Mouse (Mus musculus) CH12F3 (cell line): Measurements from ENCODE around the gene Fam71e1.

Source experiments
- in situ Hi-C: fragments of 300-500 bp; cut with MboI; formaldehyde crosslinking; loops from 2 replicates; pipeline ENCODE4 v1.14.3; 2020; ENCODE audit warnings: low sequenced_read_pairs

Fam71e1 gene

DNA sequence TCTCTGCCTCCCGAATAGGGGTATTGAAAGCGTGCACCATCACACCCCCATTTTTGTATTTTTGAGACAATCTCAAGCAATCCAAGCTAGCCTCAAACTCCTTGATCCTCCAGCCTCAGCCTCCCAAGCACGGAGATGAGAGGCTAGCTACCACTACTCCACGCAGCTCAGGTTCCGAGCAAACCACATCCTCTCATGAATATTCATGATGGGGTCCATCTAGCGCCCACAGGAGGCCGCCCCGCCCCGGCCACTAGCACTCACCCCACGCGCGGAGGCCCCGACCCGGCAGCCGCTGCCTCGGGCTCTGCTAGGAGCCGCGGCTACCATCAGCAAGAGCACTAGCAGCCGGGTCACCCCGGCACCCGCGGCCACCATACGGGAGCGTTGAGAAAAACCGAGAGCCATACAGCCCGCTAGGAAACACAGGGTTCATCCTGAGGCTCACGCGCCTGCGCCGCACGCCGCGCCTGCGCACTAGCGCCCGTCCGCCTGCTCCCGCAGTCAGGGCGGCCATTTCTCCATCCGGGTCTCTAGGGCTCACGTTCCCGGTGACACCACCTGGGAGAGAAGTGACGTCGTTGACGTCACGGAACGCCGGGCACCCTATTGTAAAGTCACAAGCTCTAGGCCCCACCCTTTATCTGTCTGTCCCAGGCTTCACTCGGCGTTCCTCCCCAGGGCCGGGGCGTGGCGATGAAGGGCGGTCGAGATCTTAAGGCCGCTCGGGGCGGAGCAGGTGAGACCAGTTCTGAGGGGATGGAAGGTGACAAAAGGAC is at the start of gene Fam71e1, which contains the start of gene Emc10:
Gene Fam71e1, plus strand, starts transcription at position 590 of the 779 bp plus-strand sequence.
Gene Emc10, minus strand, starts transcription at position 538 of the 779 bp plus-strand sequence.
- in situ Hi-C loops: no loop called here

DNA sequence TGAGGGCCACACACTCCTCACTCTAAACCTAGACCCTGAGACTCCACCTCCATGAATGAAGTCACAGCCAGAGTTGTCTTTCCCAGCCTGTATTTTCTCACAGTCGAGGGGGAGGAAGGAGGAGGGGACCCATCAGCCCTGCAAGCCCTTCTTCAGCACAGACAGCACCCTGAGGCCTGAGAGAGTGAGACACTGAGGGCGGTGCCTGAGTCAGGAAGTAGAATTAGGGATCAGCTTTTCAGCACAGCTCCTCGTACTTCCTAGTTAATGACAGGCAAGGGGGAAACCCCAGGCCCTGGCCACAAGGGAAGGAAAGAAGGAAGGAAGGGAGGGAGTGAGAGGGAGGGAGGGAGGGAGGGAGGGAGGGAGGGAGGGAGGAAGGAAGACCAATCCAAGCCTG is 43.1 kb upstream of the Fam71e1 start:
- in situ Hi-C loops: loop anchor here (25.0 kb wide), 1 partner anchor 191 kb away; the partner anchor contains the start of genes Acp4 and Gm15517

DNA sequence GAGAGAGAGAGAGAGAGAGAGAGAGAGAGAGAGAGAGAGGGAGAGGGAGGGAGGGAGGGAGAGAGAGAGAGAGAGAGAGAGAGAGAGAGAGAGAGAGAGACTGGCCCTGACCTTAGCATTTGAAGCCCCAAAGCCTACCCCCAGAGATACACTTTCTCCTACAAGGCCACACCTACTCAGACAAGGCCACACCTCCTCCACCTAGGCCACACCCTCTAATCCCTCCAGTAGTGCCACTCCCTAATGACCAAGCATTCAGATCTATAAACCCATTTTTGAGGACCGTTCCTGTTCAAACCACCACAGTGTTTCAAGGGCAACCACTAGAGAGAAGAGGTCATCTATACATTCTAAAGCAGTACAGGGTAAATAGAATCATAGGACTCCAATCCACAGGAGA is 40.1 kb upstream of the Fam71e1 start:
- in situ Hi-C loops: loop anchor here (25.0 kb wide), 1 partner anchor 194 kb away; the partner anchor contains the start of genes Acp4 and Gm15517

DNA sequence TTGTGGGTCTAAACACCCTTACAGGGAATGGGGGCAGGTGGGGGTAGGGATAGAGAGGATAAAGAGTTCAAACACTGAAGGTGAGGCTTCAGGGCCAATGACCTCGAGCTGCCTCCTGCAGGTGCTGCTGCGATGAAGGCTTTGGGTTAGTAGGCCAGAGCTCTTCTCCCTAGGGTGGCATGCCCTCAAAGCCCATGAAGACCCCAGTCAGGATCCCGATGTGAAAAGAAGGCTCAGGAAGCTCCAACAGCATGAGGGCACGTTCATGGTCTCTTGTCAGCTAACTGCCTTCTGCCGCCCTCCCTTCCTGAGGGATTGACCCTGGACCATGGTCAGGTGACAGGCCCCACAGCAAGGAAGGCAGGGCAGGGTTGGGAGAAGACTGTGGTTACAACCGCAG is 36.3 kb upstream of the Fam71e1 start:
- in situ Hi-C loops: loop anchor here (25.0 kb wide), 1 partner anchor 198 kb away; the partner anchor contains the start of genes Acp4 and Gm15517

DNA sequence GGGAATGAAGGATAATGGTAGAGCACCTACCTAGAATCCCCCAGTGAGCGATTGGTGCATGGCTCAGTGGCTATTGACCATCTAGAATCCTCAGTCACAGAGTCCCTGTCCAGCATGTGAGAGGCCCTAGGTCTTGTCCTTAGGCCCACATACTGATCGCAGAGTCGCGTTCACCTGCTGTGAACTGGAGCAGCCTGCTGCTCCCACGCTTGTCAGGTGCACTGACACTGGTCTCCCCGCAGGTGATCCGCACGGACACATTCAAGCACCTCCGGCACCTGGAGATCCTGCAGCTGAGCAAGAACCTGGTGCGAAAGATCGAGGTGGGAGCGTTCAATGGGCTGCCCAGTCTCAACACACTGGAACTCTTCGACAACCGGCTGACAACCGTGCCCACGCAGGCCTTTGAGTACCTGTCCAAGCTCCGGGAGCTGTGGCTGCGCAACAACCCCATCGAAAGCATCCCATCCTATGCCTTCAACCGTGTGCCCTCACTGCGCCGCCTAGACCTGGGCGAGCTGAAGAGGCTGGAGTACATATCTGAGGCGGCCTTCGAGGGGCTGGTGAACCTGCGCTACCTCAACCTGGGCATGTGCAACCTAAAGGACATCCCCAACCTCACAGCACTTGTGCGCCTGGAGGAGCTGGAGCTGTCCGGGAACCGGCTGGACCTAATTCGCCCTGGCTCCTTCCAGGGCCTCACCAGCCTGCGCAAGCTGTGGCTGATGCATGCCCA is 35.4 kb upstream of the Fam71e1 start:
- in situ Hi-C loops: loop anchor here (25.0 kb wide), 1 partner anchor 199 kb away; the partner anchor contains the start of genes Acp4 and Gm15517

DNA sequence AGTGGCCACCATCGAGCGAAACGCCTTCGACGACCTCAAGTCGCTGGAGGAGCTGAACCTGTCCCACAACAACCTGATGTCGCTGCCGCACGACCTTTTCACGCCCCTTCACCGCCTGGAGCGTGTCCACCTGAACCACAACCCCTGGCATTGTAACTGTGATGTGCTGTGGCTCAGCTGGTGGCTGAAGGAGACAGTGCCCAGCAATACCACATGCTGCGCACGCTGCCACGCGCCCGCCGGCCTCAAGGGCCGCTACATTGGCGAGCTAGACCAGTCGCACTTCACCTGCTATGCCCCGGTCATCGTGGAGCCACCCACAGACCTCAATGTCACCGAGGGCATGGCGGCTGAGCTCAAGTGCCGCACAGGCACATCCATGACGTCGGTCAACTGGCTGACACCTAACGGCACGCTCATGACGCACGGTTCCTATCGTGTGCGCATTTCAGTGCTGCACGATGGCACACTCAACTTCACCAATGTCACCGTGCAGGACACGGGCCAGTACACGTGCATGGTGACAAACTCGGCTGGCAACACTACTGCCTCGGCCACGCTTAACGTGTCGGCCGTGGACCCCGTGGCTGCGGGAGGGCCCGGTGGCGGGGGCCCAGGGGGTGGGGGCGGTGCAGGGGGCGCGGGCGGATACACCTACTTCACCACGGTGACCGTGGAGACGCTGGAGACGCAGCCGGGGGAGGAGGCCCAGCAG is 34.7 kb upstream of the Fam71e1 start:
- in situ Hi-C loops: loop anchor here (25.0 kb wide), 1 partner anchor 199 kb away; the partner anchor contains the start of genes Acp4 and Gm15517

DNA sequence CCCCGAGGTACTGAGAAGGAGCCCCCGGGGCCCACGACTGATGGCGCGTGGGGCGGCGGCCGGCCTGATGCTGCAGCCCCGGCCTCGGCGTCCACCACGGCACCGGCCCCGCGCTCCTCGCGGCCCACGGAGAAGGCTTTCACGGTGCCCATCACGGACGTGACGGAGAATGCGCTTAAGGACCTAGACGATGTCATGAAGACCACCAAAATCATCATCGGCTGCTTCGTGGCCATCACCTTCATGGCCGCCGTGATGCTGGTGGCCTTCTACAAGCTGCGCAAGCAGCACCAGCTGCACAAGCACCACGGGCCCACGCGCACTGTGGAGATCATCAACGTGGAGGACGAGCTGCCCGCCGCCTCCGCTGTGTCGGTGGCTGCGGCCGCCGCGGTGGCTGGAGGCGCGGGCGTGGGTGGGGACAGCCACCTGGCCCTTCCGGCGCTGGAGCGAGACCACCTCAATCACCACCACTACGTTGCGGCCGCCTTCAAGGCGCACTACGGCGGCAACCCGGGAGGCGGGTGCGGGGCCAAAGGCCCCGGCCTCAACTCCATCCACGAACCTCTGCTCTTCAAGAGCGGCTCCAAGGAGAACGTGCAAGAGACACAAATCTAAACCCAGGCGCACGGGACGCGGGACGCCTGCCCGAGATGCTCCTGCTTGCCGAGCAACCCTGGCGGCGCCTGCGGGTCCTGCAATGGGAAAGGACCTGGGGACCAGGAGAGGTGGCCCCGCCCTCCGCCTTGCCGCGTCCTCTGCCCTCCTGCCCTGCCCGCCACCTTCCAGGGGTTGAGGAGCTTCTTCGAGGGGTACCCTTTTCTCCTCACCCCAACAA is 33.9 kb upstream of the Fam71e1 start:
- in situ Hi-C loops: loop anchor here (25.0 kb wide), 1 partner anchor 200 kb away; the partner anchor contains the start of genes Acp4 and Gm15517

DNA sequence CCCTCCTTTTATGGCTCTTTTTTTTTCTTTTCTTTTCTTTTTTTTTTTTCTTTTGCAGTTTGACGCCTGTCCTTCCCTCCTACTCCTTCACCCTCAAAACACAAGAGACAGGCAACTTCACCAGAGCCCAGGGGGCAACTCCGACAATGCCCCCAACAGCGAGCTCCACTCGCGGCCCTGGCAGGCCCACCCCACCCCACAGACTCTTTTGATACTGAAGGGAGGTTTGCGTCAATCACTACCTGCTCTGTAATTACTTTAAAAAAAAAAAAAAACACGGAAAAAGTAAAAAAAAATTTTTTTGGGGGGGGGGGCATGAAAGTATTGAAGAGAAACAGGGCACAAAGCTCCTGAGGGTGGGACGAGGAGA is 33.3 kb upstream of the Fam71e1 start:
- in situ Hi-C loops: loop anchor here (25.0 kb wide), 1 partner anchor 201 kb away; the partner anchor contains the start of genes Acp4 and Gm15517

DNA sequence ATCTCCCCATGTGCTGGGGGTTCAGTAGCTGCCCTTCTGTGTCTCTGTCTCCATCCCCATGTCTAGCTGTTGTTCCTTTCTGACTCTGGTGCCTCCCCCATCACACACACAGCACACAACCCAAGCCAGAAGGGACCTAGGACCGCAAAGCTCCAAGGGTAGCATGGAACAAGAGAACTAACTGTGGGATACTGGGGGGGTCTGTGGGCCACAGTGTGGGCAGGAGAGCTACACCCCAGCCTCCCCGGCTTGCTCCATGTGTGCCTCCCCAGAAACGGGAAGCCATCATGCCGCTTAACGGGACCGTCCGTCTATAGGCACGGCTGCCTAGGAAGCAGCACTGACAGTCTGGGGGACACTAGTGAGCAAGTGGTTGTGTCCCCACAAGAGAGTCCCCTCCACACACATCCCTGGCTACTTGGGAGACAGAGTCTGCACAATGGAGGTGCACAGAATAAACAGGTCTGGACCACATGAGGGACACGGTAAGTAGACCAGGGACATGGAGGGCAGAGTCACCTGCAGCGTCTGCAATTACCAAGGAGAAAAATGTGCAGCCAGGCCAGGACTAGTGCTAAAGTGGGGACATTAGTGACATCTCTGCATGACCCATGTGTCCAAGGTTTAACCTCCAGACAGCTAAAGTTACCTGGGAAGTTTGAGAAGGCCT is 32.7 kb upstream of the Fam71e1 start:
- in situ Hi-C loops: loop anchor here (25.0 kb wide), 1 partner anchor 201 kb away; the partner anchor contains the start of genes Acp4 and Gm15517

DNA sequence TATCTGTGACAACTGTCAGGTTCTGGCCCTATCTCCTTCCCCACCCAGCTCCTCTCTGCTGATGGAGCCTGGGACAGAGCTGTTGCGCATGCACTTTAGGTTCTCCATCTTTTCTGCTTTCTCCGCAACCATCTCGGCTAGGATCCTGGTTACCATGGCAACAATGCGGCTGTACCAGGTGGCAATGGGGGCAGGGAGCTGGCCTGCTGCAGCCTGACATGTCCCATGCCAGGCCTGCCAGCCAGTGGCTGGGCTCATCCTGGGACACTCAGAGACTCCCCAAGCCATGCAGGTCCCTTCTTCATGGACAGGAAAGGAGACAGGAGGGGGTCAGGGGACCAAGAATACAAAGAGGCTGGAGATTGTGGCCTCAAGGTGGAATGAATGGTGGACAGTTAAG is 31.9 kb upstream of the Fam71e1 start:
- in situ Hi-C loops: loop anchor here (25.0 kb wide), 1 partner anchor 202 kb away; the partner anchor contains the start of genes Acp4 and Gm15517

DNA sequence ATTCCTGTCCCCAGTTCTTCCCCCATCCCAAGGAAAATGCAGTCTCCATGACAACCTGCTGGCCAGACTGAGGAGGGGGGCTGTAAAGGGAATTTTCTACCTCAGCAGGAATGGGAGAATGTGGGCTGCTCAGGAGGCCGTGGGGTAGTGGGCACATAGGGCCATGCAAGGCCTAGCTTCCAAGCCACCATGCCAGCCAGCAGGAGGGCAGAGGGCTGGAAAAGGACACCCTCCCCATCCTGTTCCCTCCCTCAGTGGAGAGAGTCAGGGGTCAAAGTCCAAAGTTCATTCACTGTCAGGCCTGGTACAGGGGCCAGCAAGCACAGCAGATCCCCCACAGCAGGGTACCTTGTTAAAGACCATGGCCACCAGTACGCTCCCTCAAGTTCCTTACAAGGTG is 31.3 kb upstream of the Fam71e1 start, which contains the start of gene Aspdh:
Gene Aspdh, plus strand, starts transcription at position 281 of the 400 bp plus-strand sequence.
- in situ Hi-C loops: loop anchor here (25.0 kb wide), 1 partner anchor 203 kb away; the partner anchor contains the start of genes Acp4 and Gm15517

DNA sequence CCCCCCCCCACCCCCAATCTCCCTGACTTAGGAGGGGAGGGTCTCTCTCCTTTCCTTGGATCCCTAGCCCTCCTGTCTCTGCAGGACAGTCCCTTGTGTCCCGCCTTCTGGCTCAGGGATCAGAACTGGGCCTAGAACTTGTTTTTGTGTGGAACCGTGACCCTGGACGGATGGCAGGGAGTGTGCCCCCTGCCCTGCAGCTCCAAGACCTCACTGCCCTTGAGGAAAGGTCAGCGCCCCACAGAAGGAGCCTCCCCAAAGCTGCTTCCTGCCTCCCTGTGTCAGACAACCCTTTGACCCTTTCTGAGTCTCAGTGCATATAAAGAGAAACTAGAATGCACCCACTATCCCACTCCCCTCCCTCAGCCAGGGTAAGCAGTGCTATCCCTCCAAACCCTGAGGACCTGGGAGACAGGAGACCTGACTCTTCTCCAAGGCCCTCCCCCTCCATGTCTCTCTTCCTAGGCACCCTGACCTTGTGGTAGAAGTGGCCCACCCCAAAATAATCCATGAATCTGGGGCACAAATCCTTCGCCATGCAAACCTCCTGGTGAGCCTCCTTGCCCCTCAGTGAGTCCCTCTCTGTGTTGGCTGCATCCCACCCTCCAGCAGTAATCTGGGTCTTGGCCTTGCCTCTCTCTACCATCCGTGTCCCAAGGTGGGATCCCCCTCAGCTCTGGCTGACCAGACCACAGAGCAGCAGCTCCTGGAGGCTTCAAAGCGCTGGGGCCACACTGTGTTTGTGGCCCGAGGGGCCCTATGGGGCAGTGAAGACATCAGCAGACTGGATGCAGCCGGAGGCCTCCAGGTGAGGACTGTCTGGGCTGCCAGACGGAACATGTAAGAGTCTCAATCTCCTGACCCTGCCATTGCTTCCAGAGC is 30.1 kb upstream of the Fam71e1 start:
- in situ Hi-C loops: loop anchor here (25.0 kb wide), 1 partner anchor 204 kb away; the partner anchor contains the start of genes Acp4 and Gm15517

DNA sequence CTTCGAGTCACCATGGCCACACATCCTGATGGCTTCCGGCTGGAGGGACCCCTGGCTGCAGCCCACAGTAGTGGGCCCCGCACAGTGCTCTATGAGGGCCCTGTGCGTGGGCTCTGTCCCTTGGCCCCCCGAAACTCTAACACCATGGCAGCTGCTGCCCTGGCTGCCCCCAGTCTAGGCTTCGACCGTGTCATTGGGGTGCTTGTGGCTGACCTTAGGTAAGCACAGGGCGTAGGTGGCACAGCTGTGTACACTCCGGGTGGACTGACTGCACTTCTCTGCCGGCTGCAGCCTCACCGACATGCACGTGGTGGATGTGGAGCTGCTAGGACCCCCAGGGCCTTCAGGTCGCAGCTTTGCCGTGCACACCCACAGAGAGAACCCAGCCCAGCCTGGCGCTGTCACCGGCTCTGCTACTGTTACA is 29.5 kb upstream of the Fam71e1 start:
- in situ Hi-C loops: loop anchor here (25.0 kb wide), 1 partner anchor 205 kb away; the partner anchor contains the start of genes Acp4 and Gm15517

DNA sequence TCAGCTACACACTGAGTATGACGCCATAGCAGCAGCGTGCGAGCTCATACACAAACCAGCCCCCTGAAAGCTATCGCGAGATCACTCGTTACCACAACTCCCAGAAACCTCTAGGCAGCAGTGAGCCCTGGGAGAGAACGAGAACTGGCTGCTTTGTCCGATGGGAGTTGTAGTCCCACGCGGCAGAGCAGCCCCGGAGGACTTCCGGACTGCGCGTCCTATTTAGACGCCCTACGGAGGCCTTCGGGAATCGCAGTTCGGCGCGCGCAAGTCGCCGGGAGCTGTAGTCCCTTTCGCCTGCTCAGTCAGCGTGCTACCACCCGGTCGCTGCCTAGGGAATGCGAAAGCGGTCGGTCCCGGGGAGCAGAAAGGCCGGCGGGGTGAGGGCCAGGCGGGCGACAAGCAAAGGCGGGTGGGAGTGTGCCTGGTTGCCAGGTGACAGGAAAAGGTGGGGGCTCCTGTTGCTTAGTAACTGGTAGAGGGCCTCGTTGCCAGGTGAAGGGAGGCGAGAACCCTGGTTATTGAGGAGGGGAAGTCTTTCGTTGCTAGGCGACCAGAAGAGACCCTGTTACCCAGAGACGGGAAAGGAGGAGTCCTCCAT is 28.5 kb upstream of the Fam71e1 start, which contains the start of gene Josd2:
Gene Josd2, plus strand, starts transcription at position 170 of the 601 bp plus-strand sequence.
- in situ Hi-C loops: loop anchor here (25.0 kb wide), 1 partner anchor 206 kb away; the partner anchor contains the start of genes Acp4 and Gm15517

DNA sequence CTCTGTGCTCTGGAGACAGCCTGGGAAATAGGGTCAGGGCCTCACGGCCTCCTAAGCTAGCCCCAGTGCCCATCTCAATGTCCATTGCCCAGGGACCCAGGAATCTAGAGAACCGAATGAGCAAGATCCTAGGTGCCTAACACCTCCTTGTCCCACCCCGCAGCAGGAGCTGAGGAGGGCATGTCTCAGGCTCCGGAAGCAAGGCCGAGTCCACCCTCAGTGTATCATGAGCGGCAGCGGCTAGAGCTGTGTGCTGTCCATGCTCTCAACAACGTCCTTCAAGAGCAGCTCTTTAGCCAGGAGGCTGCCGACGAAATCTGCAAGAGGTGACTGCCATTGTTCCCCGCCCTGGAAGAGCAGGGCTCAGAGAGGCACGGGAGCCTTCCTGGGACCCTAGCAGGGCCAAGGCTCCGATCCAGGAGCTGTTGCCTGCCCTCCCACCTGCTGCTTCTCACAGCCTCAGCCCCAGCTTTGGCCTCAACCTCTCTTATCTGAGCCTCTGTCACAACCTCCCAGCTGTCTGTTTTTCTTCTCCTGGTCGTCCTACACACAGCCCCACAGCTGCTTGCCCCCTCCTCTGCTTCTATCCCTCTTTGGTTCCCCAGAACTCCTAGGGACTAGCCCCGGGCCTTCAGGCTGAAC is 27.6 kb upstream of the Fam71e1 start:
- in situ Hi-C loops: loop anchor here (25.0 kb wide), 1 partner anchor 206 kb away; the partner anchor contains the start of genes Acp4 and Gm15517
